Mouse (Mus musculus) embryonic facial prominence, embryonic 15.5 days (tissue): ENCODE results near the gene Scpep1. TPM values are rescaled to one million over a fixed set of nuclear protein-coding genes. Genes with fewer than 3 reads are reported as not detected.
A peak's percentile ranks its signal among the peaks of the same experiment; 100 is the strongest.
"Not testable (repeated sequence)": the region's sequence is repeated elsewhere in the genome, so short reads cannot be mapped to it uniquely, and the experiment has no call there.

Source experiments
- ATAC-seq: fragments of 200-750 bp; cut with Nextera tagmentation; 2 replicates; pipeline ENCODE4 v1.8.0; 2017; ENCODE audit warnings: low read depth, moderate TSS enrichment; ENCODE audit not compliant: insufficient number of reproducible peaks, low FRiP score, low TSS enrichment
- H3K27ac ChIP-seq: fragments of 300-500 bp; sonication (generic); replicated peaks from 2 replicates; pipeline ENCODE4 v1.5.1; 2015; ENCODE audit warnings: mild to moderate bottlenecking, inconsistent platforms
- H3K27me3 ChIP-seq: fragments of 300-500 bp; sonication (generic); 2 replicates; pipeline ENCODE4 v1.6.1; 2015; ENCODE audit warnings: inconsistent platforms
- H3K36me3 ChIP-seq: fragments of 300-500 bp; sonication (generic); 2 replicates; pipeline ENCODE4 v1.6.1; 2015; ENCODE audit warnings: mild to moderate bottlenecking, inconsistent platforms
- H3K4me1 ChIP-seq: fragments of 300-500 bp; sonication (generic); 2 replicates; pipeline ENCODE4 v1.6.1; 2015; ENCODE audit warnings: inconsistent platforms
- H3K4me2 ChIP-seq: fragments of 300-500 bp; sonication (generic); replicated peaks from 2 replicates; pipeline ENCODE4 v1.6.1; 2015; ENCODE audit warnings: mild to moderate bottlenecking, inconsistent platforms
- H3K4me3 ChIP-seq: fragments of 300-500 bp; sonication (generic); replicated peaks from 2 replicates; pipeline ENCODE4 v1.5.1; 2015; ENCODE audit warnings: mild to moderate bottlenecking, inconsistent platforms
- H3K9ac ChIP-seq: fragments of 300-500 bp; sonication (generic); 2 replicates; pipeline ENCODE4 v1.6.1; 2015; ENCODE audit warnings: inconsistent platforms
- H3K9me3 ChIP-seq: fragments of 300-500 bp; sonication (generic); replicated peaks from 2 replicates; pipeline ENCODE4 v1.6.1; 2016; ENCODE audit warnings: inconsistent platforms
- WGBS: fragments of 180-500 bp; shearing (Covaris S2); methylation state at CpG from one replicate; pipeline ENCODE4 v1.1.7; 2015; 5-methylcytosine and 5-hydroxymethylcytosine counted together
- polyA plus RNA-seq: library from polyadenylated mRNA; unstranded; fragments of >200 nt; fragmentation: Nextera tagmentation; extraction: Ambion mirVana; gene quantifications from 2 replicates; pipeline ENCODE4 v1.2.1, GENCODE M21; 2015

The Scpep1 gene
- polyA plus RNA-seq, result 99.0 and 103 TPM in 2 replicates

DNA sequence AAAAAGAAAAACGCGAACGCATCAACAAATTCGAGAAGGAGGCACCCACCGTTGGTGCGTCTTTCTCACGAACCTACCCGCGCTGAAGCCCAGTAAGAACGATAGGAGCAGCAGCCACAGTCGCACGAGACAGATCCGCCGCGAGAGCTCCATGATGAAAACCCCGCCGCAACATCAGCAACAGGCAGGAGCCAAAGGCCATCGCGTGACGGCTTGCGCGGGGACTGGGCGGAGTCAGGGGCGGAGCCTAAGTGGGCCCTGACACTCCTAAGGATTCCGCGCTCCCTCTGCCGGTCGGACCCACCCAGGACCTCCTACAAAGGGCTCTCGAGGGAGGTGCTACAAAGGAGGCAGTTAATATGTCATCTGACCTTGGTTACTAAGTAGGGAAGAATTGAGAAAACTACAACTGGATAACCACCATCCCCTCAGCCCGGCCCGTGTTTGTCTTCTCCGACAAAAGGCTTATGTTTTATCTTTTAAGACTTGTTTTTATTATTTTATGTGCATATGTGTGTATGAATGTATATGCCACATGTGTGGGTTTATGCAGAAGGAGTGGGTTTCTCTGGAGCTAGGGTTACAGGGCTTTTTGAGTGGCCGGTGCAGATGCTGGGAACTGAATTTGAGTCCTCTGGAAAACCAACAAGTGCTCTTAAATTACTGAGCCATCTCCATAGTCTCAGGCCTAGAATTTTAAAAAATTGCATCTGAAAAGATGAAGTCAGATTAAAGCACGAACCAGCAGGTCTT lies at the start of gene Scpep1:
TSS of gene Scpep1 (minus strand) at position 249 of the 753 bp plus-strand sequence.
- Histone ChIP-seq H3K4me3 (peak within 1 kb of the TSS; percentile 59), H3K4me2 (peak within 1 kb of the TSS; percentile 53), H3K36me3 (0 out of 2 replicates have a peak, but pooled peaks cover 4% of the 10 kb centered on the region), H3K4me1 (peaks cover 11% of the 10 kb centered on the region; the same call in 1 of the 2 replicates), H3K27ac (peak within 1 kb of the TSS; percentile 58), H3K9me3 (no peaks in the 10 kb centered on the region), H3K27me3 (no peaks in the 10 kb centered on the region), H3K9ac (peak within 1 kb of the TSS; percentile 9; the same call in 1 of the 2 replicates)
- WGBS, result 4% methylated on average over 34 of the region's 34 CpGs
- peak; percentile 96 for ATAC-seq

DNA sequence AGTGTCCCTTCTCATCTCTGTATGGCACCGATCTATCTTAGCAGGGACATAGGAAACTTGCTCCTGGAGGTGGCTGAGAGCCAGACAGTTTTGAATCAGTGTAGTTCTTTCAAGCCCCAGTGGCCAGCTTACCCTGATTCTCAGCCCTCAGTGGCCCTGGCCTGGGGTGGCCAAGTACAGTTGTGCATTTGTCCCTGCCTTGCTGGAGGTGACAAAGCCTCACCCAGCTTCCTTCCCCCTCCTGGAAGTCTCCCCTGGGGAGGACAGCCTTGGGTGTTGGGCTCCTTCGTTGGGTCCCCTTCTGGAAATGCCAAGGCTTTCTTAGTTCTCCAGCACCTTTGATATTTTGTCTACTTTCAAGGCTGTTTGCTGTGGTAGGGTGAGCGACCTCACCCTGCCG lies 48.5 kb upstream of the Scpep1 start:
- Histone ChIP-seq H3K4me2 (no peak overlapping the region), H3K27me3 (peaks cover 13% of the 10 kb centered on the region), H3K4me3 (no peak overlapping the region), H3K9ac (no peak overlapping the region), H3K36me3 (no peaks in the 10 kb centered on the region), H3K4me1 (peaks cover 20% of the 10 kb centered on the region), H3K27ac (no peak overlapping the region), H3K9me3 (no peaks in the 10 kb centered on the region)
- 65% methylated on average over 4 of the region's 4 CpGs for WGBS
- no peak for ATAC-seq

DNA sequence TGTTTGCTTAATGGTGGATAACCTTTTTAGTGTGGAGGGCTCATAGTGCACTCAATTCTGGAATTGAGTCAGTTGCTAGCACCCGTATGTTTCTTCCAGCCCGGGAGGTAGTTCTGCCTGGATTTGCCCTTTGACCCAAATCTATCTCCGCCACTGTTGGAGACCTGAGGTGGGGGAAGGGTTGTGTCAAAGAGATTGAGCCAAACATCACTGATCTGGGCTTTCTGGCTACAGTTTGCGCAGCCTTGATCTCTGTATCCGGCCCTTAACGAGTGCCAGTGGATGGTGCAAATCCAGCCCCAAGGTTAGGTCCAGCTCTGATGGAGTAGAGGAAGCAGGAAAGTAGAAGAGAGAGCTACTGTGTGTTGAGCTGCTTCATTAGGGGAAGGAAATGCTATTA lies 47.8 kb upstream of the Scpep1 start:
- no peak overlapping the region for H3K4me2 ChIP-seq
- H3K9ac ChIP-seq, result no peak overlapping the region
- H3K9me3 ChIP-seq, result no peaks in the 10 kb centered on the region
- no peak for ATAC-seq
- H3K4me1 ChIP-seq, result peaks cover 20% of the 10 kb centered on the region
- H3K36me3 ChIP-seq, result no peaks in the 10 kb centered on the region
- no peak overlapping the region for H3K4me3 ChIP-seq
- H3K27ac ChIP-seq, result no peak overlapping the region
- H3K27me3 ChIP-seq, result peaks cover 14% of the 10 kb centered on the region
- 50% methylated on average over 6 of the region's 6 CpGs for WGBS

DNA sequence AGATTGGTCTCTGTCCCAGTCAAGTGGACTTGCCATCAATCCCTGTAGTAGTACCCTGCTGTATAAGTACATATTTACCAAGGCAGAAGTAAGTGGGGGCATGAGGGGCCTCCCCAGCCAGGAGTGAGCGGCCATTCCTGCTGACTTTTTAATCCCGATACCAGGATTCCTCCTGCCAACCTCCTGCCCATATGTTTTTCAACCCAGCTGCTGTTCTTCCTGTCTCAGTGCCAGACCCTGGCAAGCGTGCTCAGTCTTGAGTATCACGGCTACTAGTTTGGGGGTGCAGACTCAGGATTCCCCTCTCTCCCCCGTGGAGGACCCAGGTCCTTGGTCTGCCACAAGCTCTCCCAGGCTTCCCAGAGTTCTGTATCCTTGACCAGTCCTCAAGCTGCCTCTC lies 47.4 kb upstream of the Scpep1 start:
- Histone ChIP-seq H3K36me3 (no peaks in the 10 kb centered on the region), H3K4me2 (no peak overlapping the region), H3K27me3 (peaks cover 14% of the 10 kb centered on the region), H3K27ac (no peak overlapping the region), H3K4me1 (peaks cover 20% of the 10 kb centered on the region), H3K9ac (no peak overlapping the region), H3K9me3 (no peaks in the 10 kb centered on the region), H3K4me3 (no peak overlapping the region)
- WGBS, result 66% methylated on average over 5 of the region's 5 CpGs
- no peak for ATAC-seq

DNA sequence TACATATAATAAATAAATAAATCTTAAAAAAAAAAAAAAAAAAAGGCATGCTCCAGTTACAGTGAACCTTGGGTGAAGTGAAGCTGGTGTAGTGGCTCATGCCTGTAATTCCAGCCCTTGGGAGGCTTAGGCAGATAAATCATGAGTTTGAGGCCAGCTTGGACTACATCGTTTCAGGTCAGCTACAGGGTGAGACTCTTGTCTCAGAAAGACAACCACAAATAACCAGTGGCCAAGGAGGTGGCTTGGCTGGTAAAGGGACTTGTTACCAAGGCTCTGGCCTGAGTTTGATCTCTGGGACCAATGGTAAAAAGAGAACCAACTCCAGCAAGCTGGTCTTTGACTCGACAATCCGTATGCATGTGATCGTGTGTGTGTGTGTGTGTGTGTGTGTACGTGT lies 46.8 kb upstream of the Scpep1 start:
- Histone ChIP-seq H3K9me3 (no peaks in the 10 kb centered on the region), H3K4me2 (no peak overlapping the region), H3K4me3 (no peak overlapping the region), H3K36me3 (no peaks in the 10 kb centered on the region), H3K9ac (no peak overlapping the region), H3K27ac (no peak overlapping the region), H3K4me1 (peaks cover 20% of the 10 kb centered on the region), H3K27me3 (peaks cover 14% of the 10 kb centered on the region)
- 90% methylated on average over 5 of the region's 5 CpGs for WGBS
- ATAC-seq, result no peak

DNA sequence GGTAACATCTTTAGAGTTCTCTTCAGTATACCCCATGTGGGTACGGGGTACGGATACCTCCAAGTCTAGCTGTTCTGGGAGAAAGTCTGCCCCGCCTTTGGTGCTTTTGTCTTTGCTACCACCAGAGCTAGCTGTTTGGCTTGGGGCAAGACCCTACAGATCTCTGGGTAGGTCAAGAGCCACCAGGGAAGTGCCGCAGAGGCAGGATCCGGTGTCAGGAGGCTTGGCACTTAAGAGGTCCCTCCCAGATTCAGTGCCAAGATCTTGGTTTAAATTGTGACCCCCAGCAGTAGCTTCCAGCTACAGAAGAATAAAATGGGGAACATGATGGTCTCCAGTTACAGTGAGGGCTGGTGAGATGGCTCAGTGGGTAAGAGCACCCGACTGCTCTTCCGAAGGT lies 46.3 kb upstream of the Scpep1 start:
- WGBS, result 89% methylated on average over 7 of the region's 7 CpGs
- Histone ChIP-seq H3K4me1 (peaks cover 20% of the 10 kb centered on the region), H3K9me3 (no peaks in the 10 kb centered on the region), H3K4me3 (no peak overlapping the region), H3K9ac (no peak overlapping the region), H3K27ac (no peak overlapping the region), H3K4me2 (no peak overlapping the region), H3K27me3 (peaks cover 14% of the 10 kb centered on the region), H3K36me3 (no peaks in the 10 kb centered on the region)
- ATAC-seq, result no peak

DNA sequence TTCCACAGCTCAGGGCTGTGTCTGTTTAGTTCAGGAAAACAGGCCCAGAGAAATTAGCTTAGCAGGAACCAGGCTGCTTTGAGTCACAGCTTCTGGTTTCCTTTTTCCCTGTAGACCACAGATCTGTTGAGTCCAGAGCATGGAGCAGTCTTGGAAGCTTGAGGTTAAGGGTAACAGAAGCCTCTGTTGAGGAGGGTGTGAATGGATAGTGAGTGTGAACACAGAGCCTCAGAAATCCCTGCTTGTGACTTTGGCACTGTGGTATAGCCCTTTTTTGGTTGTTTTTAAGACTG lies 45.2 kb upstream of the Scpep1 start:
- Histone ChIP-seq H3K4me3 (peak overlapping the region; percentile 56), H3K27ac (no peak overlapping the region), H3K4me1 (peaks cover 28% of the 10 kb centered on the region), H3K9me3 (no peaks in the 10 kb centered on the region), H3K27me3 (peaks cover 14% of the 10 kb centered on the region), H3K36me3 (no peaks in the 10 kb centered on the region), H3K4me2 (peak overlapping the region; percentile 72), H3K9ac (no peak overlapping the region)
- ATAC-seq, result no peak

DNA sequence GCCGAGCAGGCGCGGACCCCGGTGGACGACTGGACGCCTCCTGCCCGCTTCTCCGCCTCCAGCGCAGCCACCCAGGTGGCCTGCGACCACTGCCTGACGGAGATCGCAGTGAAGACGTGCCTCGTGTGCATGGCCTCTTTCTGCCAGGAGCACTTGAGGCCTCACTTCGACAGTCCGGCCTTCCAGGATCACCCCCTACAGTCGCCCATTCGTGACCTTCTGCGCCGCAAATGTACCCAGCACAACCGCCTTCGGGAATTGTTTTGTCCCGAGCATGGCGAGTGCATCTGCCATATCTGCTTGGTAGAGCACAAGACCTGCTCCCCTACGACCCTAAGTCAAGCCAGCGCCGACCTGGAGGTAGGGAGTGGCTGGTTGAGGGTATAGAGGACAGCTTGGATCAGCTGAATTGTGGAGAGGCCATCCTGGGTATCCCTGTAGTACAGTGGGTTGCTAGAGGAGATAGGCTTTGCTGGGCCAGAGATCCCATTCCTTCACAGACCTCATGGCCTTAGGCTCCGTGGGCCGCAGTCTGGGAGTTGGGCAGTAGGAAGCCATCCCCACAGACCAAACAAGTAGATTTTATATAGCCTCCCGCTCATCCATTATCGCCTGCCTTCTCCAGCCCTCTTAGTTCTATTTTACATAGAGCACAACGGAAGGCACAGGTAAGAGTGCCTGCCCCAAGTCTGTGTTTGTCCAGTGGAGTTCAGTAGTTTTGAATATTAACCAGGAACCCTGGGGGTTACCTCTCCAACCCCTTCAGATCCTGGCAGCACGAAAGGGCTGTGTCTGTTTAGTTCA lies 44.7 kb upstream of the Scpep1 start:
- Histone ChIP-seq H3K36me3 (no peaks in the 10 kb centered on the region), H3K9me3 (no peaks in the 10 kb centered on the region), H3K4me2 (peak overlapping the region; percentile 72), H3K9ac (peak overlapping the region; percentile 43; the same call in 1 of the 2 replicates), H3K27ac (0 out of 2 replicates have a peak overlapping the region, but pooled peaks have one; percentile 22), H3K4me1 (peaks cover 28% of the 10 kb centered on the region), H3K4me3 (peak overlapping the region; percentile 56), H3K27me3 (peaks cover 14% of the 10 kb centered on the region)
- no peak for ATAC-seq
- WGBS, result 31% methylated on average over 33 of the region's 33 CpGs

DNA sequence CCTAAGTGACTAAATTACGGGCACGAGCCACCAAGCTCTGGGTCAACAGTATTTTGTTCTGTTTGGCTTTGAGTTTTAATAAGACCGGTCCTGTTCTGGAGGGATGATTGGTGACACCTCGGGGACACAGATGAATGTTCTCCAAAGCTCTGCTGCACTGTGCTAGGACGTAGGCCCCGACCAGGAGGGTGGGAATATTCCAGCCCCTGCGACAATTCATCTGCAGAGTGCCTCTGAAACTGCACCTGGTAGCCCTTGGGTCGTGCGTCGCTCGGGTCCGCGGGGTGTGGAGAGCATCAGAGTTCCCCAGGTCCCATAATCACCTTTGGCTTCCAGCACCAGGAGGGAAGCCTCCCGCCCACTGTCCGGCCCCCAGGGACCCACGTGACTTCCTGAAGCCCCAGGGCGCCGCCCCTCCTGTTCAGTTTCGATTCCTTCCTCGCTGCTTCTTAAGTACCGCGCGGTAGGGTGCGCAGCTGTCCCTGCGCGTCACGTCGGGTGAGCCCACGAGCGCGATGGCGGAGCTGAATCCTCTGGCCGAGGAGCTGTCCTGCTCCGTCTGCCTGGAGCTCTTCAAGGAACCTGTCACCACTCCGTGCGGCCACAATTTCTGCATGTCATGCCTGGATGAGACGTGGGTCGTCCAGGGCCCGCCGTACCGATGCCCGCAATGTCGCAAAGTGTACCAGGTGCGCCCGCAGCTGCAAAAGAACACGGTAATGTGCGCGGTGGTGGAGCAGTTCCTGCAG lies 43.9 kb upstream of the Scpep1 start, which contains the start of gene Trim25:
TSS of gene Trim25 (plus strand) at position 403 of the 749 bp plus-strand sequence.
- Histone ChIP-seq H3K4me3 (peak within 1 kb of the TSS; percentile 56), H3K27me3 (peaks cover 14% of the 10 kb centered on the region), H3K9me3 (no peaks in the 10 kb centered on the region), H3K27ac (peak within 1 kb of the TSS; percentile 28; the same call in 1 of the 2 replicates), H3K4me1 (peaks cover 28% of the 10 kb centered on the region), H3K36me3 (no peaks in the 10 kb centered on the region), H3K9ac (peak within 1 kb of the TSS; percentile 43; the same call in 1 of the 2 replicates), H3K4me2 (peak within 1 kb of the TSS; percentile 72)
- WGBS, result 3% methylated on average over 48 of the region's 48 CpGs
- peak; percentile 78 for ATAC-seq

DNA sequence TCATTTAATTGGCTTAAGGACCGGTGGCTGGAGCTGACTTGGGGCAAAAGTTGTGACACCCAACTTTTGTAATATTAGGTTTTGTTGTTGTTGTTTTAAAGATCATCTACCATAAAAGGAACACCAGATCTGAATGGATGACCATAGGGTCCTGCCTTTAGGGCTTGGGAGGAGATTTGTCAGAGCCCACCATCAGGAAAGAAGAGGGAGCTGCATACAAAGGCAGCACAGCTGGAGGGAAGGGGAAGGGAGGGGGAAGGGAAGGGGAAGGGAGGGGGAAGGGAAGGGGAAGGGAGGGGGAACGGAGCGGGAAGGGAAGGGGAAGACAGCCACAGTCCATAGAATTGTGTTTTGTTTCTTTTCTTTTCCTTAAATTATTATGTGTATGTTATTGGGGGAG lies 43.1 kb upstream of the Scpep1 start:
- Histone ChIP-seq H3K4me1 (peaks cover 28% of the 10 kb centered on the region), H3K27ac (no peak overlapping the region), H3K4me2 (no peak overlapping the region), H3K27me3 (peaks cover 14% of the 10 kb centered on the region), H3K9ac (no peak overlapping the region), H3K9me3 (no peaks in the 10 kb centered on the region), H3K4me3 (no peak overlapping the region), H3K36me3 (no peaks in the 10 kb centered on the region)
- ATAC-seq, result no peak
- 15% methylated on average over 3 of the region's 3 CpGs for WGBS

DNA sequence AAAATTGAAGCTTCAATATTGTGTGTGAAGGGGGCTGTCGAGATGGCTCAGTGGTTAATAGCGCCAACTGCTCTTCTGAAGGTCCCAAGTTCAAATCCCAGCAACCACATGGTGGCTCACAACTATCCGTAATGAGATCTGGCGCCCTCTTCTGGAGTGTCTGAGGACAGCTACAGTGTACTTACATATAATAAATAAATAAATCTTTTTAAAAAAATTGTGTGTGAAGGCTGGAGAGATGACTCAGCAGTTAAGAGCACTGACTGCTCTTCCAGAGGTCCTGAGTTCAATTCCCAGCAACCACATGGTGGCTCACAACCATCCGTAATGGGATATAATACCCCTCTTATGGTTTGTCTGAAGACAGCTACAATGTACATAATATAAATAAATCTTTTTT lies 42.1 kb upstream of the Scpep1 start:
- not testable (repeated sequence) for H3K9me3 ChIP-seq, H3K36me3 ChIP-seq, H3K4me2 ChIP-seq, H3K27ac ChIP-seq, H3K9ac ChIP-seq, H3K4me3 ChIP-seq, ATAC-seq
- peaks cover 20% of the 10 kb centered on the region; the same call in 1 of the 2 replicates for H3K4me1 ChIP-seq
- WGBS, result 87% methylated on average over 5 of the region's 5 CpGs
- H3K27me3 ChIP-seq, result peaks cover 14% of the 10 kb centered on the region
